Mouse (Mus musculus) C2C12 (cell line): ENCODE results near the gene Slc38a2.
A peak's percentile ranks its signal among the peaks of the same experiment; 100 is the strongest.

Experiments
- CEBPB ChIP-seq: IDR thresholded peaks from one replicate; pipeline ENCODE4 v1.6.1; 2011; ENCODE audit warnings: low read depth, mild to moderate bottlenecking, control low read depth, moderate library complexity
- CTCF ChIP-seq: IDR thresholded peaks from one replicate; pipeline ENCODE4 v1.5.1; 2011; ENCODE audit not compliant: control insufficient read depth, insufficient read depth, insufficient read length
- FOSL1 ChIP-seq: IDR thresholded peaks from one replicate; pipeline ENCODE4 v1.8.0; 2011; ENCODE audit warnings: mild to moderate bottlenecking, low read length; ENCODE audit not compliant: poor library complexity, insufficient read depth, severe bottlenecking
- MAX ChIP-seq: IDR thresholded peaks from one replicate; pipeline ENCODE4 v1.6.1; 2011; ENCODE audit warnings: mild to moderate bottlenecking, control low read depth
- MYOD1 ChIP-seq: IDR thresholded peaks from one replicate; pipeline ENCODE4 v1.6.1; 2011; ENCODE audit warnings: low read depth; ENCODE audit not compliant: control insufficient read depth, insufficient read length
- MYOG ChIP-seq: IDR thresholded peaks from one replicate; pipeline ENCODE4 v1.6.1; 2011; ENCODE audit not compliant: control insufficient read depth, insufficient read length; ENCODE audit errors: extremely low read depth
- USF1 ChIP-seq: IDR thresholded peaks from one replicate; pipeline ENCODE4 v1.6.1; 2011; ENCODE audit warnings: low read depth, mild to moderate bottlenecking, control low read depth, moderate library complexity

GRCm38 (mm10) chr15:96708976-96709490 lies 9.5 kb upstream of the Slc38a2 start:
- TF ChIP-seq CTCF (no peak), FOSL1 (no peak), MAX (no peak), MYOD1 (no peak), MYOG (no peak), USF1 (no peak), CEBPB (peak; percentile 11)
